Mouse (Mus musculus): ENCODE measurements around the gene Gm20594. TPM values are rescaled to one million over a fixed set of nuclear protein-coding genes. Genes with fewer than 3 reads are reported as not detected.
A peak's percentile ranks its signal among the peaks of the same experiment; 100 is the strongest.

Gene Gm20594
- under 1 TPM in 1 of 2 experiments, not detected in 1; 0.79 TPM for polyA plus RNA-seq (2017; shearing (Covaris generic))

GRCm38 (mm10) chr6:79817616-79818015, at the start of gene Gm20594:
TSS of gene Gm20594 (plus strand) at chr6:79817916.
- ATAC-seq: no peak

GRCm38 (mm10) chr6:79818114-79818513, 398 bp downstream of the Gm20594 start:
- peak; percentile 100 for ATAC-seq

- no peak for ATAC-seq
Observed at GRCm38 (mm10) chr6:79833845-79834244, 16.1 kb downstream of the Gm20594 start.

- ATAC-seq: no peak
Observed at GRCm38 (mm10) chr6:79846829-79847228, 29.1 kb downstream of the Gm20594 start.

Other genes with a start within 250 kb of the Gm20594 start
- gene Lrrtm4, start 201.0 kb downstream of the Gm20594 start, polyA plus RNA-seq (2017; shearing (Covaris generic)): not detected

Measured in CD4-positive, CD25-positive, alpha-beta regulatory T cell, adult 4 months (primary cell).